13 mouse cellular contexts compared by ENCODE assay signal in the genomic region with DNA sequence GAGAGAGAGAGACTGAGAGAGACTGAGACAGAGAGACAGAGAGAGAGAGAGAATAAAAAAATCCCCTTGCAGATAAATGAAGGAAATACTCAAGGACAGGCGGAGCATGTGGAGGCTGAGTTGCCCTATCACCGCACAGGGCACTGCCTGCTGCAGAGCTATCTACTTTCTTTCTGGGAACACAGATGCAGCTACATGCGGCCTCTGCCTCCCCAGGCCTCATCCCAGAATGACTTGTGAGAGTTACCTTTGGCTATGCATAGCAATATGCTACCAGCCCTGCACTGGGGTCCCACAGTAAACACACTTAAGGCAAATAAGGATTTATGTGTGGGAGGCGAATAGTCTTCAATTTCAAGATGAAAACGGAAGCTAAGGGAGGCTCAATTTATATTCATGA.
DNase-seq lines count a peak whose midpoint lies in the region; ATAC-seq lines count a peak whose summit lies in the region.
"Had no signal": no experiment of that assay in that cellular context is flagged by ENCODE, and none has a peak within 500 bp of the region (broad histone marks: within the 10 kb centered on the region; RNA-seq: fewer than 3 reads in every experiment).

No protein-coding gene starts in this region.

- 41% methylated on average over 5 of the region's 5 CpGs for WGBS in hindbrain, embryonic 12.5 days
- 46% methylated on average over 5 of the region's 5 CpGs for WGBS in hindbrain, embryonic 11.5 days
- 39% methylated on average over 5 of the region's 5 CpGs for WGBS in embryonic facial prominence, embryonic 11.5 days

- H3K27ac ChIP-seq in hindbrain, embryonic 12.5 days, result peak overlapping the region; percentile 67
- H3K27ac ChIP-seq in hindbrain, embryonic 11.5 days (ENCODE audit: low read depth, low read length), result no peak overlapping the region
- H3K27ac ChIP-seq in embryonic facial prominence, embryonic 11.5 days (replicated peaks; ENCODE audit: low read depth, low read length), result no peak overlapping the region

- H3K27me3 ChIP-seq in hindbrain, embryonic 12.5 days, result no peaks in the 10 kb centered on the region
- H3K27me3 ChIP-seq in hindbrain, embryonic 11.5 days (ENCODE audit: control insufficient read depth, insufficient read depth, low read length), result no peaks in the 10 kb centered on the region
- H3K27me3 ChIP-seq in embryonic facial prominence, embryonic 11.5 days (ENCODE audit: control insufficient read depth, insufficient read depth, low read length), result no peaks in the 10 kb centered on the region

- H3K4me3 ChIP-seq in hindbrain, embryonic 12.5 days, result no peak overlapping the region
- no peak overlapping the region for H3K4me3 ChIP-seq in hindbrain, embryonic 11.5 days (ENCODE audit: low read depth, low read length)
- H3K4me3 ChIP-seq in embryonic facial prominence, embryonic 11.5 days (ENCODE audit: low read depth, low read length), result no peak overlapping the region
- H3K4me3 ChIP-seq: erythroblast, embryonic 14.5 days; myocyte had no signal

- ATAC-seq in hindbrain, embryonic 12.5 days (ENCODE audit: low FRiP score), result no peak
- ATAC-seq in hindbrain, embryonic 11.5 days (ENCODE audit: low FRiP score), result no peak
- no peak for ATAC-seq in embryonic facial prominence, embryonic 11.5 days (replicated peaks; ENCODE audit: insufficient number of reproducible peaks, low FRiP score, low TSS enrichment, low read depth)
- ATAC-seq in megakaryocyte-erythroid progenitor cell, adult 5-6 weeks (replicated peaks; ENCODE audit: low FRiP score, low TSS enrichment, poor library complexity, severe bottlenecking), result 0 out of 2 replicates have a peak, but pooled peaks have one; percentile 45

- DNase-seq in hindbrain, embryonic 11.5 days (ENCODE audit: low spot score), result no peak
- peak; percentile 18 for DNase-seq in MN1 (ENCODE audit: low spot score)
- peak; percentile 18 for DNase-seq in embryonic facial prominence, embryonic 11.5 days (ENCODE audit: low spot score)
- DNase-seq in urinary bladder, postnatal 4 days (ENCODE audit: low spot score in 2 of 2), result no peak
- no peak for DNase-seq in spleen, adult 12 weeks (ENCODE audit: low spot score)
- DNase-seq: cerebellum, adult 11-12 months; kidney, postnatal 25 days; lung, adult 2 months; thymus, postnatal 14 days had no signal

- no peaks in the 10 kb centered on the region for H3K9me3 ChIP-seq in hindbrain, embryonic 12.5 days (replicated peaks)
- no peaks in the 10 kb centered on the region for H3K9me3 ChIP-seq in hindbrain, embryonic 11.5 days (ENCODE audit: control insufficient read depth, low read length)
- no peaks in the 10 kb centered on the region for H3K9me3 ChIP-seq in embryonic facial prominence, embryonic 11.5 days (replicated peaks; ENCODE audit: control insufficient read depth, low read length)

- peaks cover 28% of the 10 kb centered on the region for H3K4me1 ChIP-seq in hindbrain, embryonic 12.5 days
- H3K4me1 ChIP-seq in hindbrain, embryonic 11.5 days (replicated peaks; ENCODE audit: control insufficient read depth, insufficient read depth, low read length), result 0 out of 2 replicates have a peak, but pooled peaks cover 2% of the 10 kb centered on the region
- no peaks in the 10 kb centered on the region for H3K4me1 ChIP-seq in embryonic facial prominence, embryonic 11.5 days (ENCODE audit: control insufficient read depth, insufficient read depth, low read length)

- H3K36me3 ChIP-seq in hindbrain, embryonic 12.5 days, result no peaks in the 10 kb centered on the region
- no peaks in the 10 kb centered on the region for H3K36me3 ChIP-seq in hindbrain, embryonic 11.5 days (ENCODE audit: control insufficient read depth, insufficient read depth, low read length)
- H3K36me3 ChIP-seq in embryonic facial prominence, embryonic 11.5 days (replicated peaks; ENCODE audit: control insufficient read depth, insufficient read depth, low read depth, low read length), result no peaks in the 10 kb centered on the region

- H3K4me2 ChIP-seq in hindbrain, embryonic 12.5 days (replicated peaks), result no peak overlapping the region
- H3K4me2 ChIP-seq in hindbrain, embryonic 11.5 days (replicated peaks; ENCODE audit: low read depth, low read length), result no peak overlapping the region
- H3K4me2 ChIP-seq in embryonic facial prominence, embryonic 11.5 days (ENCODE audit: low read depth, low read length), result no peak overlapping the region

- H3K9ac ChIP-seq in hindbrain, embryonic 12.5 days, result no peak overlapping the region
- no peak overlapping the region for H3K9ac ChIP-seq in hindbrain, embryonic 11.5 days (ENCODE audit: low read depth, low read length)
- H3K9ac ChIP-seq in embryonic facial prominence, embryonic 11.5 days (replicated peaks; ENCODE audit: low read length), result no peak overlapping the region

Comparison
In these comparisons a context has a peak if more than half of its experiments do, and no peak if none do; other contexts are left out.
1. DNase-seq: peak in MN1 (single experiment) and embryonic facial prominence, embryonic 11.5 days (single experiment); none in hindbrain, embryonic 11.5 days (single experiment), urinary bladder, postnatal 4 days (0 of 2) and spleen, adult 12 weeks (single experiment).